ENCODE assay signal across 14 mouse cellular contexts in the genomic region with DNA sequence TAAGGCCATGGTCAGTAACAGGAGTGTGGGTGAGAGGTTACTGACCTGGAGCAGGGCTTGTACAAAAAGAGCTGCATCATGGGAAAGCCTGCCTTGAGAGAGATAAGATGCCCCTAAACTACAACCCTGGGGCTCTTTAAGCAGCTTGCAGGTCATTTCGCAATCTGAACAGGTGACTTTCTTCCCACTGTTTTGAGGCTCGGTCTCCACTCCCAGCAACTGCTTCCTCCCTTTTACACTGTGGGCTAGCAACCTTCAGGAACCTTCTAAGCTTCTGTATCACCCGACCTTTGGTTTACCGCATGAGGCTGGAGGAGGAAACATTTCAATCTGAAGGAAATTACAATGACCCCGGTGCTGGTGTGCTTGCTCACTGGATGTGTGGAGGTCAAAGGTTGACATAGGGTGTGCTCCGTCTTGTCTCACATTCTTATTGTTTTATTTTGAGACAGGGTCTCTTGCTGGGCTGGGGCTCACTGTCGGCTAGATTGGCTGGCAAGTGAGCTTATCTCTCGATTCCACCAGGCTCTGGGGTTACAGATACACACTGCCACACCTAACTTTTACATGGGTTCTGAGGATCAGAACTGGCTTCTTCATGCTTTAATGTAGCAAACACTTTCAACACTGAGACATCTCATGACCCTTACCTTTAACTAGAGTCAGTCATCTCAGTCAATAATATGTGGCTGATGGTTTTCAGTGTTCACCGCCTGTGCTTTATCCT.
DNase-seq lines count a peak whose midpoint lies in the region; ATAC-seq lines count a peak whose summit lies in the region.
"Had no signal": no experiment of that assay in that cellular context is flagged by ENCODE, and none has a peak within 500 bp of the region (broad histone marks: within the 10 kb centered on the region; RNA-seq: fewer than 3 reads in every experiment).

No protein-coding gene starts in this region.

- ATAC-seq in intestine, embryonic 15.5 days, result peak; percentile 97
- ATAC-seq in megakaryocyte, adult 5-6 weeks (ENCODE audit: poor library complexity, severe bottlenecking), result peak; percentile 37
- no peak for ATAC-seq in forebrain, embryonic 14.5 days
- ATAC-seq: activated CD4-positive, CD25-positive, alpha-beta regulatory T cell, adult 4 months; lung, postnatal 0 days had no signal

- DNase-seq in lung, postnatal 36 days, result peak; percentile 25
- DNase-seq in lung, postnatal 14 days, result no peak
- DNase-seq in yolk sac, embryonic 10.5 days (ENCODE audit: low spot score), result peak; percentile 67
- no peak for DNase-seq in gastrocnemius, postnatal 14 days
- DNase-seq in MN1 (ENCODE audit: low spot score), result no peak
- no peak for DNase-seq in forebrain, embryonic 14.5 days (ENCODE audit: low spot score)
- DNase-seq: cerebellum, adult 9-10 months; heart, postnatal 36 days; kidney, adult 18-20 months; layer of hippocampus, postnatal 36 days had no signal

- no peaks in the 10 kb centered on the region for H3K36me3 ChIP-seq in intestine, embryonic 15.5 days
- no peaks in the 10 kb centered on the region for H3K36me3 ChIP-seq in forebrain, embryonic 14.5 days (ENCODE audit: control insufficient read depth, insufficient read depth, low read length)

- intact Hi-C loops in gastrocnemius, postnatal 14 days (cut with DNase I; ENCODE audit: low total_unique reads), result no loop called here

- no peaks in the 10 kb centered on the region for H3K27me3 ChIP-seq in intestine, embryonic 15.5 days (replicated peaks)
- H3K27me3 ChIP-seq in forebrain, embryonic 14.5 days (replicated peaks; ENCODE audit: control insufficient read depth, insufficient read depth, low read length), result no peaks in the 10 kb centered on the region

- H3K9ac ChIP-seq in intestine, embryonic 15.5 days, result no peak overlapping the region
- no peak overlapping the region for H3K9ac ChIP-seq in forebrain, embryonic 14.5 days (ENCODE audit: low read length)

- no peak overlapping the region for H3K4me3 ChIP-seq in intestine, embryonic 15.5 days (replicated peaks)
- no peak overlapping the region for H3K4me3 ChIP-seq in forebrain, embryonic 14.5 days (ENCODE audit: low read depth, low read length)

- WGBS in intestine, embryonic 15.5 days, result 54% methylated on average over 9 of the region's 9 CpGs
- 86% methylated on average over 9 of the region's 9 CpGs for WGBS in forebrain, embryonic 14.5 days

- 0 out of 2 replicates have a peak overlapping the region, but pooled peaks have one; percentile 48 for H3K27ac ChIP-seq in intestine, embryonic 15.5 days
- H3K27ac ChIP-seq in forebrain, embryonic 14.5 days (ENCODE audit: low read depth, low read length), result no peak overlapping the region

- H3K9me3 ChIP-seq in intestine, embryonic 15.5 days, result no peaks in the 10 kb centered on the region
- H3K9me3 ChIP-seq in forebrain, embryonic 14.5 days (replicated peaks; ENCODE audit: control insufficient read depth, low read length), result no peaks in the 10 kb centered on the region

- no peaks in the 10 kb centered on the region for H3K4me1 ChIP-seq in intestine, embryonic 15.5 days (replicated peaks)
- H3K4me1 ChIP-seq in forebrain, embryonic 14.5 days (ENCODE audit: control insufficient read depth, insufficient read depth, low read length), result no peaks in the 10 kb centered on the region

- H3K4me2 ChIP-seq in intestine, embryonic 15.5 days (replicated peaks), result no peak overlapping the region
- H3K4me2 ChIP-seq in forebrain, embryonic 14.5 days (ENCODE audit: low read length), result no peak overlapping the region

Comparison
In these comparisons a context has a peak if more than half of its experiments do, and no peak if none do; other contexts are left out.
1. DNase-seq: peak in lung, postnatal 36 days (single experiment) and yolk sac, embryonic 10.5 days (single experiment); none in lung, postnatal 14 days (single experiment), gastrocnemius, postnatal 14 days (single experiment), MN1 (single experiment) and forebrain, embryonic 14.5 days (single experiment).